Mouse (Mus musculus) erythroid progenitor cell, adult 5-6 weeks (primary cell): ENCODE data around the gene Pbx1. TPM values are rescaled to one million over a fixed set of nuclear protein-coding genes. Genes with fewer than 3 reads are reported as not detected.
A peak's percentile ranks its signal among the peaks of the same experiment; 100 is the strongest.

Source experiments
- ATAC-seq: replicated peaks from 2 replicates; pipeline ENCODE4 v1.8.0; 2016; ENCODE audit warnings: moderate number of reproducible peaks, mild to moderate bottlenecking, moderate TSS enrichment, inconsistent platforms; ENCODE audit not compliant: poor library complexity, low FRiP score, severe bottlenecking
- total RNA-seq, 2 experiments: library from RNA; stranded (forward) in 1 of 2; stranded (reverse) in 1 of 2; fragments of 150-400 nt in 1 of 2; fragments of 186-747, 209-891 nt in 1 of 2; gene quantifications; 2 replicates each; pipeline versions ENCODE4 v1.2.3 to v1.2.4; 2015 to 2017; ENCODE audit warnings: low replicate concordance in 2 of 2

The Pbx1 gene
- total RNA-seq, 2 experiments from 2014 or later = 2.1 to 4.6 TPM

GRCm38 (mm10) chr1:168243068-168243467, 189.0 kb downstream of the Pbx1 start:
- no peak for ATAC-seq

GRCm38 (mm10) chr1:168241316-168241715, 190.8 kb downstream of the Pbx1 start:
- no peak for ATAC-seq

GRCm38 (mm10) chr1:168240846-168241245, 191.2 kb downstream of the Pbx1 start:
- no peak for ATAC-seq

- no peak for ATAC-seq
These were observed 191.7 kb downstream of the Pbx1 start for GRCm38 (mm10) chr1:168240386-168240785.

GRCm38 (mm10) chr1:168236101-168236500, 196.0 kb downstream of the Pbx1 start:
- no peak for ATAC-seq

GRCm38 (mm10) chr1:168234355-168234754, 197.7 kb downstream of the Pbx1 start:
- ATAC-seq = no peak

GRCm38 (mm10) chr1:168233182-168233581, 198.9 kb downstream of the Pbx1 start:
- no peak for ATAC-seq

- ATAC-seq = no peak
These were observed 200.3 kb downstream of the Pbx1 start for GRCm38 (mm10) chr1:168231548-168232429.

- no peak for ATAC-seq
These were observed 201.2 kb downstream of the Pbx1 start for GRCm38 (mm10) chr1:168230858-168231257.

GRCm38 (mm10) chr1:168230134-168230533, 201.9 kb downstream of the Pbx1 start:
- ATAC-seq = no peak

GRCm38 (mm10) chr1:168228756-168229526, 203.1 kb downstream of the Pbx1 start:
- ATAC-seq = no peak

- no peak for ATAC-seq
These were observed 205.9 kb downstream of the Pbx1 start for GRCm38 (mm10) chr1:168226150-168226549.

GRCm38 (mm10) chr1:168225595-168226127, 206.4 kb downstream of the Pbx1 start:
- no peak for ATAC-seq

GRCm38 (mm10) chr1:168224218-168224617, 207.9 kb downstream of the Pbx1 start:
- no peak for ATAC-seq

GRCm38 (mm10) chr1:168222794-168223193, 209.3 kb downstream of the Pbx1 start:
- no peak for ATAC-seq

GRCm38 (mm10) chr1:168221071-168221521, 211.0 kb downstream of the Pbx1 start:
- no peak for ATAC-seq

- ATAC-seq = no peak
These were observed 215.9 kb downstream of the Pbx1 start for GRCm38 (mm10) chr1:168215896-168216747.

GRCm38 (mm10) chr1:168215468-168215867, 216.6 kb downstream of the Pbx1 start:
- ATAC-seq = no peak

GRCm38 (mm10) chr1:168214040-168214443, 218.0 kb downstream of the Pbx1 start:
- ATAC-seq = peak; percentile 60; the same call in 1 of the 2 replicates

- no peak for ATAC-seq
These were observed 218.5 kb downstream of the Pbx1 start for GRCm38 (mm10) chr1:168213595-168213994.
